Mouse (Mus musculus): ENCODE measurements around the gene Tbc1d9.

Gene Tbc1d9

GRCm38 (mm10) chr8:83165235-83165930 is at the start of gene Tbc1d9:
TSS of gene Tbc1d9 (plus strand) at chr8:83165352.
- peak; percentile 58 to 83 for DNase-seq

- DNase-seq, result peak; percentile 38 to 44
Measured at GRCm38 (mm10) chr8:83135086-83135485, 30.1 kb upstream of the Tbc1d9 start.

DNA sequence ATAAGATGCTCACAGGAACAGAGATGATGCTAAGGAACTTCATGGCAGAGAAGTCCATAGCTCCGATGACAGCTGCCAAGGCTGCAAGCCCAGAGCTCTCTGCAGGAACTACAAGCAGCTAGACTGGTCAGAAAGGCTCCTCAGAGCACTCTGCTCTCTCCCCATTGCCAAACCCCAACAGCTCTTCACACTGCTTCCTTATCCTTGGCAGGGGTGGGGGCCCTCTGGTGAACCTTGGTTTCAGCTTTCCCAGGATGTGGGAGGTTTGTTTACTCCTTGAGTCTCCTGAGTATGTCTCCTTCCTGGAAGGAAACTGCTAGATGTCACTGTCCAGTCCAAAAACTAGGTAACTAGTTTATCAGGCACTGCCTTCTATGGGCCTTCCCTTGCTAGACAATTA is 25.1 kb upstream of the Tbc1d9 start:
- DNase-seq, result no peak

- DNase-seq, result no peak
Measured at GRCm38 (mm10) chr8:83140701-83141111, 24.4 kb upstream of the Tbc1d9 start.

DNA sequence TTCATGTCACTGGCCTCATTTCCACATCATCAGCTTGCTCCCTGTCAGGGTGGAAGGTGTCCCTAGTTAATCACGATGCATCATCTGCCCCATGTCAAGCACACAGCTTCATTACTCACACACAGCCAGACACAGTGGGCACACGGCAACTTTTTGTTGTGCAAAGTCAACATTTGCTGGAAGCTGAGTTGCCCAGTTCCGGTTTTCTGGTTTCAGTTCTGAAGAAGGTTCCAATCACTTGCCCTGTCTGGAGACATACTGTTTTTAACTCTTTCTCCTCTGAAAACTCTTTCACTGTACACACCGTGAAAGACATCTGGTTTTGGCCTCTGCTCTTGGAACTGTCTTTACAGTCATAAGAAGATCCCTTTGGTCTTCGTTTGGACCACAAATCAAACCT is 23.8 kb upstream of the Tbc1d9 start:
- DNase-seq, result no peak

DNA sequence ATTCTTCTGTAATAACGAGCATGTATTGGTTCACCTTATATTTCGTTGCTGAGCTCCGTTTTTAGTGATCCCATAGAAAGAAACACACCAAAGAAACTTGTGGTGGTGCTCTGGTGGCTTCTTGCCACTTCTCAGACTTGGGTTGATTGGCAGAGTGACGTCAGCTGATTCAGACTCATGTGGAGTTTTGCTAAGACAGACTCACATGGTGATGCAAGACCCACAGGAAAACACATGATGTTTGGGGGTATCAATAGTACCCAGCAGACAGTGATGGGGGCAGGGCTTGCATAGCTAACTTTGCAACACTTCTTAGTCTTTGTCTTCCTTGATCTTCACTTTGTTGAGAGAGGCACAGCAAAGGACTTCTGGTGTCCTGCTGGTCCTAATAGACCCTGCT is 20.6 kb upstream of the Tbc1d9 start:
- no peak for DNase-seq

- DNase-seq, result no peak
Measured at GRCm38 (mm10) chr8:83145421-83145820, 19.7 kb upstream of the Tbc1d9 start.

- no peak for DNase-seq
Measured at GRCm38 (mm10) chr8:83149124-83149523, 16.0 kb upstream of the Tbc1d9 start.

DNA sequence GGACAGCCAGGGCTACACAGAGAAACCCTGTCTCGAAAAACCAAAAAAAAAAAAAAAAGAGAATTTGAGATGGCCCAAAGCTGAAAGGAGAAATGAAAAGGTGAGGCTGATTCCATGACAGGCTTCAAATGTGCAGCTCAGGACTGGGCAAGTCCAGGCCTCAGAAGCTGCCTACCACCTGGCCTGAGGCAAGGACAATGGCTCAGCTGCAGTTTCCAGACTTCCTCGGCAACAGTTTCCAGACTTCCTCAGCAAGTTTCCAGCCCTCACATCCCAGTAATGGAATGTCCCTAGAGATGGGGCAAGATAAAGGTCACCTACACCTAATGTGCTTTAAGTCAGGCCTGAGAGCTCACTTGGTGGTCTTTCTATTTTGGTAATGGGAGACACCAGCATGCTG is 13.1 kb upstream of the Tbc1d9 start:
- DNase-seq, result no peak

DNA sequence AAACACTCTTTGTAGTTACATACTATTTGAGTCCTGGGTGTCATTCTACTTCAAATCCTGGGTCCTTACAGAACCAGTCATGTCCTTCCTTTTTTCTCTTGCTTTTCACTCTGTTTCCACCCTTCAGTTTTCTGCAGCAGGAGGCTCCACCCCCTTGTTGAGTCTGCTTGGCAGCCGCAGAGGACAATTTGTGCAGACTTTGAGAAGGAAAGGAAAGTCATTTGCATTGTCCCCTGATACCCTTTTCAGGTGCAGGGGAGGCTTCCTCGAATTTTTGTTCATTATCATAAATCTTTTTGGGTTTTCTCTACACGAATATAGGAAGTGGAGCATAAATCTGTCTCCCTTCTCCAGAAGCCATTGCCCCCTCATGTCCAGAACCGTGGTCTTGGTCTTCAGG is 12.7 kb upstream of the Tbc1d9 start:
- no peak for DNase-seq

DNA sequence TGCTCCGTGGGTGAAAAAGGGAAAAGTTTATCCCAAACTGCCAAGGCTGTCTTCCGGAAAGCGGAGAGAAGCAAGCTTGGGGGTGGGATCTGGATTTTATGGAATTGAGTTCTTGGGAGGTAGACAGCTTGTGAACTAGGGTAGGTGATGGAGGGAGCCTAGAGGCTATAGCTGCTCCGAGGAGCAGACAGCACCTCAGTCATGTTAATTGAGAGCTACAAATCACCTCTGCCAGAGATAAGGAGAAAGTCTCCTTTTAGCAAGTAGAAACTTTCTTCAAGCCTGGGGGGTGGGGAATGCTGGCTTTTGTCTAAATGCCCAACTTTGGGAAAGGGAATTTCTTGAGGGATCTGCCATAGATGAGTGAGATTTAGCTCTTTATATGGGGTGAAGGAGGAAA is 10.0 kb upstream of the Tbc1d9 start:
- no peak for DNase-seq

DNA sequence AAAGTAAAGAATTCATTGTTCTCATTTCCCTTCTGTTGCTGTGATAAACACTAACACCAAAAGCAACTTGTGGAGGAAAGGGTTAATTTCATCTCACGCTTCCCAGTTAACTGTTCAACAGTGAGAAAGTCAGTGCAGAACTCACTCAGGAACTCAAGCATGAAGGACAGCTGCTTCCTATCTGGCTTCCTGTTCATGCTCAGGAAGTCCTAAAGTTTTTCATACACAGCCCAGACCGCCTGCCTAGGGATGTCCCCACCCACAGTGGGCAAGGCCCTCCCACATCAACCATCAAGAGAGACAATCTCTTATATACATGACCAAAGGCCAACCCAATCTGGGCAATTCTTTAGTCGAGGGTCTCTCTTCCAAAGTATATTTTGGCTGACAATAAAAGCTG is 6.2 kb upstream of the Tbc1d9 start:
- DNase-seq, result no peak

DNA sequence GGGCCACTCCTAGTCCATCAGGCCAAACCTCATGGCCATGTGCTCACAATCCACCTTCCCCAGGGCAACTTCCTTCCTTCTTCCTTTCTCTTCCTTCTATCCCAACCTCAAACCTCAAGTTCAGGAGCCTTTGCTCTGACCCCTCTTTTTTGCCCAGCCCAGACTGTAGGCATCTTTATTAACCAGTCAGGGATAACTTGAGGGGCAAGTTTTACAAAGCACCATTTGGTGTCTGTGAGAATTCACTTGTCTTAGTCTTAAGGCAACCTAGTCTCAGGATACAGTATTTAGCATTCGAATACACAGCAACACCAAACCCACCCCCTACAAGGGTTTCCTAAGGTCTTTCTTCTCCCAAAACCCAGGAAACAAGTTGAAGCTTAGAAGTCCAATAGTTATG is 5.5 kb upstream of the Tbc1d9 start:
- no peak for DNase-seq

- DNase-seq, result no peak
Measured at GRCm38 (mm10) chr8:83160613-83161012, 4.5 kb upstream of the Tbc1d9 start.

DNA sequence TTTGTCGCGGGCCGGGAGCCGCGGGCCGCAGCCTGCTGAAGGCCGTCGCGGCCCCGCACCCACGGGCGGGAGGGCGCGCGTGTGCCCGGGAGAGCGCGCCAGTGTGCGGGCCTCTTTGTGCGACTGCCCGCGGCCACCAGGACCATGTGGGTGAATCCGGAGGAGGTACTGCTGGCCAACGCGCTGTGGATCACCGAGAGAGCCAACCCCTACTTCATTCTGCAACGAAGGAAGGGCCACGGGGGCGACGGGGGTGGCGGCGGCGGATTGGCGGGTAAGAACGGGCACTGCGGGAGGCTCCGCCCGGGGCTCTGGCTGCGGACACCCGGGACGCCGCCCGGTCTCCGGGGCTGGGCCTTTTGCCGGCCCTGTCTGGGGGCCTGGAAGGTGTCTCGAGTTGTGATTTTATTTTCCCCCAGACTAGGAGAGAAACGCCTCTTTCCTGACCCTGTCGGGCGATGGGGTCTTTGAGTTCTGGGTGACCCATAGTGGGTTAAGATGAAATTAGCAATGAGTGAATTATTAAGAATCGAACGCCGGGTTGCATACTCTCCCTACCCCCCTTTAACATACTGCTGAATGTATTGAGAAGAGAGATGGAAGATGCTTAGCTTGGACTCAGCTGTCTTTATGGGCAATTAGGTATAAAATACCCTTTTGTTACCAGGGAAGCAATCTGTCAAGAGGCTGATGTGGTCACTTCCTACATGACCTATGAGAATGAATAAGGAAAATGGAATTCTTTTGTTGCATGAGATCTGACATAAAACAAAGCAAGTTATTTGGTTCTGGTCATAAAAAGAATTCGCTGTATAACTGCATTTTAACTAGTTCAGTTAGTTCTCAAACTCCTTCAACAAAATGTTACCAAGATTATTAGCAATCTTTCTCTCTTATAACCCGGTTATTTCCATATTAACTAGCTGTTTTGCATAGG is 1.0 kb downstream of the Tbc1d9 start, which contains the start of gene Gm10645:
Gm10645 (minus strand) TSS at position 240 of the 937 bp plus-strand sequence.
- DNase-seq, result peak; percentile 8 to 52

GRCm38 (mm10) chr8:83167932-83168331 is 2.8 kb downstream of the Tbc1d9 start:
- no peak for DNase-seq

GRCm38 (mm10) chr8:83169127-83169526 is 4.0 kb downstream of the Tbc1d9 start:
- DNase-seq, result no peak

GRCm38 (mm10) chr8:83169709-83170108 is 4.6 kb downstream of the Tbc1d9 start:
- peak in 1 of 2 experiments; percentile 24 for DNase-seq

GRCm38 (mm10) chr8:83170894-83171293 is 5.7 kb downstream of the Tbc1d9 start:
- DNase-seq, result no peak

- no peak for DNase-seq
Measured at GRCm38 (mm10) chr8:83175680-83176079, 10.5 kb downstream of the Tbc1d9 start.

DNA sequence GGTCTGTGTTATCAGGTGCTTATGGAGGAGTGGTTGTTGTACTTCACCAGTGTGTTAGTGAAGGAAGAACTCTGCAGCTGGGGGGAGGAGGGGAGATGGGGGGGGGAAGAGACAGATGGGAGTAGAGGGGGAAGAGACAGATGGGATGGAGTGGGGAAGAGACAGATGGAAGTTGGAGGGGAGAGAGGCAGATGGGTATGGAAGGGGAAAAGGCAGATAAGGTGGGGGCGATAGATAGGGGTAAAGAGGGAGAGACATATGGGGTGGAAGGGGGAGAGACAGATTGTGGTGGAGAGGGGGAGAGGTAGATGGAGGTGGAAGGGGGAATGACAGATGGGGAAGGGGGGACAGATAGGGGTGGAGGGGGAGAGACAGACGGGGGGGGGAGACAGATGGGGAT is 11.6 kb downstream of the Tbc1d9 start:
- DNase-seq, result no peak

DNA sequence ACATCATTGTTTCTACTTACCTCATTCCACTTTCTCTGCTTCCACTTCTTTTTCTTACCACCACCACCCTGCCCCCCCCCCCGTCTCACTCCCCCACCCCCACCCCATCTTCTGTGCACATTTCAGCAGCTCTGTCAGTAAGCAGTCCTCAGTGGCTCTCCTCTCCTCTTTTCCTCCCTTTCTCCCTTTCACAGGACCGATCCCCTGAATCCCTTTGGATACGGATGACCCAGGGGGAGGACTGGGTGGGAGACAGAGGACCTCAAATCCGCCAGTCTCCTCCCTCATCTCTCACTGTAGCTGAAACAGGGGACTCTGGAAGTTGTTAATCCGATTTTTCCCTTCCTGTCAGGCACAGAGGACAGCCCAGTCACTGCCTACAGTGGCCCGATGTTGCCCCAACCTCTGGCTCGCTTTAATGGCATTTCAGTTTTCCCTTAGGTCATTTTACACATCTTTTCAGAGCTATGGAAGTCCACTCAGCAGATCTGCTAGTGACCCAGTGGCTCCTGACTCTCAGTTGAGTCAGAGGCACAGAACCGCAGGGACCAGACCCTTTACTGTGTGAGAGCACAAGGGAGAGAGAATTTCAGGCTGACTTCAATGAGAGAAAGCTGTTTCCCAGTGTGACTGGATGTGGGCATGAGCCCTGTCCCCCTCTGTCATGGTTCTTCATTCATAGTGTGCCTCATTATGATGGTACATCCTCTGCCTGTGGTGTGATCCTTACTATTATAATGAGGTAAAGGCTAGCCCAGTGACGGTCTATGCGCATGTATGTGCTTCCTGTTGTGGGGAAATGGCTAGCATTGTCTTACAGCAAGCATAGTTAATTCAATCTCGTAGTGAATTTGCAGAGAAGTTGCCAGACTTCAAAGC is 12.4 kb downstream of the Tbc1d9 start:
- DNase-seq, result no peak

DNA sequence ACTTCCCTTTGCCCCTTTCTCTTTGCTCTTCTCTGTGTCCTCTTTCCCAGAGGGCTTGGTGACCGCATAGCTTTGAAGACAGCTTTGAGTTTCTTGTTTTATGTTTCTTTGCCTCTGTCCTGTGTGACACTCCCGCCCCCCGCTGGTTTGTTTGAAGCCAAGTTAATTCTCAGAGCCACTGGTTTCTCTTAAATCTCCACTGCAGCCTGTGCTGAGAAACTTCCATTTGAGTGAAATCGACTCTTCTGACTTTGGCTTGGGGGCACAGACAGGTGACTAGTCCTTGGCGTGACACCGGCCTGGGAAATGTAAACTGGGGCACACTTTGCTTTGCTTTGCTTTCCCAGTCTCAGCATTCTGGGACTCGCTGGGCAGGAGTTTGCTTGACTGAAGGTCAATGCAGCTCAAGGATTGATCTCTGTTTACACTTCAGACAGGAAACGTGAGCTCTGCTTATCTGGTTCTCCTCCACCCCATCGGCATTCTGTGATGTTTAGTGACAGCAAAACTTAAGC is 13.1 kb downstream of the Tbc1d9 start:
- peak in 1 of 2 experiments; percentile 32 for DNase-seq

Data from kidney, postnatal 25 days (tissue).